Mouse (Mus musculus): ENCODE results near the gene Gkn2.

GRCm38 (mm10) chr6:87373057-87373456, at the start of gene Gkn2:
- TF ChIP-seq CTCF (IDR thresholded peaks at IDR 0.05; ENCODE audit: low read depth, low read length) = no peak
- TF ChIP-seq POLR2A (IDR thresholded peaks at IDR 0.05; ENCODE audit: extremely low read depth, insufficient read depth, low read length) = no peak
